Mouse (Mus musculus): ENCODE measurements around the gene Pnmt. TPM values are rescaled to one million over a fixed set of nuclear protein-coding genes. Genes with fewer than 3 reads are reported as not detected.

Pnmt gene
- polyA plus RNA-seq, 1 experiment from 2014 or later, result 0.54 TPM

DNA sequence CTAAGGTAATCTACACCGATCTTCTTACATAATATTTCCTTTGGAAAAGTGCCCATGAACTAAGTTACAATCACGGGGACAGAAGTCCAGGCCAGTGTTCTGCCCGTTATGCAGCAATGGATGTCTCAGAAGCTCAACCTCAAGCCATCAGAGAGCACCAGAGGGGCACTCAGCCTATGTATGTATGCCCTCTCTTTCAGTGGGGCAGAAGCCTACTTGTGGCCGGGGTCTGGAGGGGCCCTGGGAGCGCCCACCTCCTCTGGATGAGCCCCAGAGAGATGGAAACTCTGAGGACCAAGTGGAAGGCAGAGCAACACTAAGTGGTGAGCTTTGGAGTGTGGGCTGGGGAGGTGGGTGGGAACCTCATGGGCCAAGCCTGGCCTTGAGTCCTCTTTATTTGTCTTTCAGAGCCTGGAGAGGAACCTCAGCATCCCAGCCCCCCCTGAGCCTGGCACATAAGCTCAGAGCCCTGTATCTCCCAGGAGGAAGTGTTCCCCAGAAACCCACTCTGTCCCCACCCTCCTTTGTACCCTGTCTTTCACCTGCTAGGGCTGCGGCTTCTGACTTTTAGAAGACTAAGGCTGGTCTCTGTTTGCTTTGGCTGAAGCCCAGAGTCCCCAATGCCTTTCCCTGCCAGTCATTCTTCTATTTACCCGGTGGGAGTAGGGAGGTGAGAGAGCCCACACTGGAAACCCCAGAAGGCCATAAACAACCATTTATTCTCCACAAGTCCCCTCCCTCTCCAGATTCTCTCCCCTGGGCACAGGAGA, 29.4 kb upstream of the Pnmt start:
- Histone ChIP-seq H3K9me3 (ENCODE audit: control insufficient read depth, low read length) (no peaks in the 10 kb centered on the region), H3K27me3 (ENCODE audit: control insufficient read depth, insufficient read depth, low read length) (peaks cover 15% of the 10 kb centered on the region), H3K27ac (ENCODE audit: low read depth, low read length) (no peak overlapping the region), H3K9ac (ENCODE audit: low read depth, low read length) (no peak overlapping the region), H3K4me3 (ENCODE audit: low read depth, low read length) (no peak overlapping the region), H3K4me2 (replicated peaks; ENCODE audit: low read depth, low read length) (no peak overlapping the region), H3K4me1 (replicated peaks; ENCODE audit: control insufficient read depth, insufficient read depth, low read length) (peaks cover 19% of the 10 kb centered on the region), H3K36me3 (ENCODE audit: control insufficient read depth, insufficient read depth, low read length) (no peaks in the 10 kb centered on the region)
- ATAC-seq (ENCODE audit: low FRiP score) (no peak), DNase-seq (ENCODE audit: low spot score) (no peak)
- 85% methylated on average over 7 of the region's 7 CpGs for WGBS

DNA sequence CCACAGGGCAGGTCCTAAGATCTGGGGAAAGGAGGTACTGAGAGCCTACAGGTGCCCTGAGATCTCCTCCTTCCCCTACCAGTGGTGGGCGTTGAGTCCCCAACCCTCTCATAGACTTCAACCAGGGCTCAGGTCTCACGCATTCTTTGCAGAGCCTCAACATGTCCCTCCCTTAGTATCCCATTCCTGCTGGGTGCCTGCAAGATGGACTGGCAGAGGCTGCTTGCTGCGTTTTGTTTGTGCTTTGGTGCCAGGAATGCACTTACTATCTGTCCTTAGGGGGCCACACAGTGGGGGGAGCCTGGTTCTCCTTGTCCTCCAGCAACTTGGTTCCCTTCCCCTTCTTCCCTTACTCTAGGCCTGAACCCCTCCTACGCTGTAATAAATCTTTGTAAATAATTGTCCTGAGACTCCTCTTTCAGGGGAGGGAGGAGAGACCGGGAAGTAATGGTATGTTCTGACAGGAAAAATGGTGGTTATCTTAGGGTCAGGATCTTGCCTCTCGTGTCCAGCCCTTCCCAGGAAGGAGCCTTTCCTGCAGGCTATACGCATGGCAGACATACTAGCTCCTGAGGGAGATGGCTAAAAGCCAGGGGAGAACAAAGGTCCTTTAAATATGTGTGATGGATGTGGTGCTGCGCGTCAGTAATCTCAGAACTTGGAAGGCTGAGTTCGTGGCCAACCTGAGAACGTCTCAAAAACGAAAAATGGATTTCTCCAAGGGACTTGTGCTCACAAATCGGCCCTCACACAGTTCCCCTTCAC, 28.7 kb upstream of the Pnmt start:
- ATAC-seq (ENCODE audit: low FRiP score) (0 out of 2 replicates have a peak, but pooled peaks have one; percentile 21), DNase-seq (ENCODE audit: low spot score) (no peak)
- Histone ChIP-seq H3K9ac (ENCODE audit: low read depth, low read length) (peak overlapping the region; percentile 15; the same call in 1 of the 2 replicates), H3K4me1 (replicated peaks; ENCODE audit: control insufficient read depth, insufficient read depth, low read length) (peaks cover 24% of the 10 kb centered on the region), H3K27me3 (ENCODE audit: control insufficient read depth, insufficient read depth, low read length) (peaks cover 8% of the 10 kb centered on the region), H3K4me2 (replicated peaks; ENCODE audit: low read depth, low read length) (peak overlapping the region; percentile 65), H3K4me3 (ENCODE audit: low read depth, low read length) (peak overlapping the region; percentile 58), H3K36me3 (ENCODE audit: control insufficient read depth, insufficient read depth, low read length) (no peaks in the 10 kb centered on the region), H3K9me3 (ENCODE audit: control insufficient read depth, low read length) (no peaks in the 10 kb centered on the region), H3K27ac (ENCODE audit: low read depth, low read length) (peak overlapping the region; percentile 65; the same call in 1 of the 2 replicates)
- 12% methylated on average over 13 of the region's 13 CpGs for WGBS

DNA sequence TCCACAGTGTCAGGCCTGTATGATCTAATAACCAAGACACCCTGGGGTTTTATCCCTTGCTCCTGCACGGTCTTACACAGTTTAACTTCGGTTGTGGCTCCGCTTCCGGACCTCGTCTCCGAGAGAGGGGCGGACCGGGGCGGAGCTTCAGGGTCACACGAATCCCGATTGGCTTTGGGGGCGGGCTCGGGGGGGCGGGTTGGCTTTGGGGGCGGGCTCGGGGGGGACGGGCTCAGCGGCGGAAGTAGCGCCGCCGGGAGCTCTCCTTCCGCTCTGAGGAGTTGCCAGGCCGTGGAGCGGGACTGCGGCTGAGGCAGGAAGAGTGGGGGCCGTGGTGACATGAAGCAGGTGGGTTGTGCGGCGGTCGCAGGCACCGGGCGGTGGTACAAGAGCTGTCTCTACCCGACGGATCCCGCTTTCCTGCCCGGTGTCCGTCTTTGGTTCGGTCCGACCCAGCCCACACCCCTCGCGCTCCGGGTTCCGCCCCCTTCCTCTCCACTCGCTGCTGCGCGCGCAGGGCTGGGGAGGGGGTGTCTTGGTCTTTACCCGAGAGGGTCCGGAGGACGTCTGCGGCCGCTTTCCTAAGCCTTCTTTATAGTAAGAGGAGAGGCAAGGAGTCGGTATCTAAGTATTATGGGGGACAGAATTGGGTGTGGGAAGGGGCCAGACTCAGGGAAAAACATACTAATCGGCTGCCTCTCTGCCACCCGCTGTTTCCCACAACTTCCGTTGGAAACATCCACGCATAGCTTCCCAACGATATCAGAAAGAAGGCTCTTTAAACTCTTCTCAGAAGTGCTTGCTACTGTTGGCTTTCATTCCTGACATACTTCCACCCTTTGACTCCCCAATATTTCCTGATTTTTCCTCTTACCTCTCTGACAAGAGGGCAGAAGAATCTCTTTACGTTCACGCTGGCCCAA, 27.8 kb upstream of the Pnmt start, which contains the start of gene Stard3:
TSS of gene Stard3 (plus strand) at position 208 of the 923 bp plus-strand sequence.
- H3K36me3 ChIP-seq (ENCODE audit: control insufficient read depth, insufficient read depth, low read length), result no peaks in the 10 kb centered on the region
- ATAC-seq (ENCODE audit: low FRiP score) (peak; percentile 84), DNase-seq (ENCODE audit: low spot score) (peak; percentile 92)
- H3K9ac ChIP-seq (ENCODE audit: low read depth, low read length), result peak within 1 kb of the TSS; percentile 17
- peaks cover 24% of the 10 kb centered on the region for H3K4me1 ChIP-seq (replicated peaks; ENCODE audit: control insufficient read depth, insufficient read depth, low read length)
- H3K4me3 ChIP-seq (ENCODE audit: low read depth, low read length), result peak within 1 kb of the TSS; percentile 58
- peaks cover 5% of the 10 kb centered on the region for H3K27me3 ChIP-seq (ENCODE audit: control insufficient read depth, insufficient read depth, low read length)
- H3K9me3 ChIP-seq (ENCODE audit: control insufficient read depth, low read length), result no peaks in the 10 kb centered on the region
- H3K4me2 ChIP-seq (replicated peaks; ENCODE audit: low read depth, low read length), result peak within 1 kb of the TSS; percentile 65
- WGBS, result under 1% methylated on average over 53 of the region's 60 CpGs
- H3K27ac ChIP-seq (ENCODE audit: low read depth, low read length), result peak within 1 kb of the TSS; percentile 65

DNA sequence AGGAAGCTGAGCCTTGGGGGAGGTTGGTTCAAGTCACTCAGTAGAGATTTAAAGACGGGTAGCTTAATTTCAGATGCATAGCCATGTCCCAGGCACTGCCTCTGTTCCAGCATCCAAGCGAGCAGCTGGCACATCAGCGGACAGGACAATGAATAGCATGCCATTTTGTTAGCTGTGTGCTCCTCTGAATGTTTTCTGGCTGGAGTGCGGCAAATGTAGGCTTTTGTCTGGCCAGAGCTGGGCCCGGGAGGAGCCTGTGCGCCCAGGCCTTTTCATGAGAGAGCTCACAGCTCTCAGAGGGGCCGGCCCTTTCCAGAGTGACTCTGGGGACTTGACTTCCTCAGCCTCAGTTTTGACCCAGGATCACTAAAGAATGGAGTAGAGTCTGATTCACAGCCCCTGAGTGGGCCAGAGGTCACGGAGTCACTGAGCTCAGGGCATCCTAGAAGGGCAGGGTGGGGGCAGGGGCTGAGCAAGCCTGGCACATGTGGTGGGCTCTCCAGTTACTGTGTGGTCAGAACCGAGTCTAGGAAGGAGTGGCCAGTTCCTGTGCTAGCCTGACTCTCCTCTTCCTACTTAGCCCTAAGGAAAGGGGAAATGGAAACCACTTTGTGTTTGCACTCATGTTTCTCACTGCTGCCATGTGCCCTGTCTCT, 25.3 kb upstream of the Pnmt start:
- Histone ChIP-seq H3K27me3 (ENCODE audit: control insufficient read depth, insufficient read depth, low read length) (no peaks in the 10 kb centered on the region), H3K27ac (ENCODE audit: low read depth, low read length) (peak overlapping the region; percentile 73), H3K9ac (ENCODE audit: low read depth, low read length) (peak overlapping the region; percentile 32; the same call in 1 of the 2 replicates), H3K4me2 (replicated peaks; ENCODE audit: low read depth, low read length) (peak overlapping the region; percentile 24), H3K4me1 (replicated peaks; ENCODE audit: control insufficient read depth, insufficient read depth, low read length) (peaks cover 24% of the 10 kb centered on the region), H3K9me3 (ENCODE audit: control insufficient read depth, low read length) (no peaks in the 10 kb centered on the region), H3K36me3 (ENCODE audit: control insufficient read depth, insufficient read depth, low read length) (no peaks in the 10 kb centered on the region), H3K4me3 (ENCODE audit: low read depth, low read length) (no peak overlapping the region; the same call in 1 of the 2 replicates)
- 23% methylated on average over 9 of the region's 9 CpGs for WGBS
- DNase-seq (ENCODE audit: low spot score), result no peak
- peak; percentile 30; the same call in 1 of the 2 replicates for ATAC-seq (ENCODE audit: low FRiP score)

DNA sequence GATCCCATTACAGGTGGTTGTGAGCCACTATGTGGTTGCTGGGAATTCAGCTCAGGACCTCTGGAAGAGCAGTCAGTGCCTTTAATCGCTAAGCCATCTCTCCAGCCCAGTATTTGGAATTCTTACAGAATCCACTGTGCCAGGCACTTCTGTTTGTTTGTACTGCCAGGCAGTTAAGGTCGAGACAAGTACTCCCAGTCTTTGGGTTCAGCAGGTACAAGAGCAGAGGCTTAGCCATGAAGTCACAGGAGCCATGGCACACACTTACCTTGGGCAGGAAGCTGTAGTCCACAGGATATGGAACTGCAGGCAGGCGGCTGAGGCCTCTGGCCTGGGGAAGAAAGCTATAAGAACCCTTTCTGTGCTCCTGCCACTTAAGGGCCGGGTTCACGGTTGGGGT, 22.4 kb upstream of the Pnmt start:
- no peaks in the 10 kb centered on the region for H3K9me3 ChIP-seq (ENCODE audit: control insufficient read depth, low read length)
- ATAC-seq (ENCODE audit: low FRiP score) (no peak), DNase-seq (ENCODE audit: low spot score) (no peak)
- H3K27ac ChIP-seq (ENCODE audit: low read depth, low read length), result no peak overlapping the region
- H3K4me3 ChIP-seq (ENCODE audit: low read depth, low read length), result no peak overlapping the region
- no peak overlapping the region for H3K4me2 ChIP-seq (replicated peaks; ENCODE audit: low read depth, low read length)
- WGBS, result 90% methylated on average over 5 of the region's 5 CpGs
- H3K36me3 ChIP-seq (ENCODE audit: control insufficient read depth, insufficient read depth, low read length), result no peaks in the 10 kb centered on the region
- H3K9ac ChIP-seq (ENCODE audit: low read depth, low read length), result no peak overlapping the region
- H3K27me3 ChIP-seq (ENCODE audit: control insufficient read depth, insufficient read depth, low read length), result no peaks in the 10 kb centered on the region
- peaks cover 24% of the 10 kb centered on the region for H3K4me1 ChIP-seq (replicated peaks; ENCODE audit: control insufficient read depth, insufficient read depth, low read length)

DNA sequence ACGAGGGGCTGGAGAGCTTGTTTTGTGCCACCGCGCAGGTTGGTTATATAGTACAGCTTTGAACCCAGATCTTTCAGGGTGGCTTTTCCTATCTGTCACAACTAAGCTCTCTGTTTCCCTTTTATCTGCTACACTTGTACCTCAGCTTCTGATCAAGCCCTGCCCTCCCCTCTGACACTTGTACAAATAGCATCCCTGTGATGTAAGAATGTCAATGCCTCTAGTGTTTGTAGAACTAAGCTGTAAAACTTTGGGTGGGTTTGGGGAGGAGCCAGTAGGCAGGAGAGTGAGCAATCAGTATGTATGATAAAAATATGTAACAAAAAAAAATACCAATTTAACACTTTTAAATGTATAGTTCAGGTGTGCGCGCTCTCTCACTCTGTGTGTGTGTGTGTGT, 21.8 kb upstream of the Pnmt start:
- Histone ChIP-seq H3K27ac (ENCODE audit: low read depth, low read length) (no peak overlapping the region), H3K4me3 (ENCODE audit: low read depth, low read length) (no peak overlapping the region), H3K36me3 (ENCODE audit: control insufficient read depth, insufficient read depth, low read length) (no peaks in the 10 kb centered on the region), H3K9me3 (ENCODE audit: control insufficient read depth, low read length) (no peaks in the 10 kb centered on the region), H3K4me1 (replicated peaks; ENCODE audit: control insufficient read depth, insufficient read depth, low read length) (peaks cover 20% of the 10 kb centered on the region), H3K4me2 (replicated peaks; ENCODE audit: low read depth, low read length) (no peak overlapping the region), H3K27me3 (ENCODE audit: control insufficient read depth, insufficient read depth, low read length) (no peaks in the 10 kb centered on the region), H3K9ac (ENCODE audit: low read depth, low read length) (no peak overlapping the region)
- 93% methylated on average over 5 of the region's 5 CpGs for WGBS
- ATAC-seq (ENCODE audit: low FRiP score) (no peak), DNase-seq (ENCODE audit: low spot score) (no peak)

DNA sequence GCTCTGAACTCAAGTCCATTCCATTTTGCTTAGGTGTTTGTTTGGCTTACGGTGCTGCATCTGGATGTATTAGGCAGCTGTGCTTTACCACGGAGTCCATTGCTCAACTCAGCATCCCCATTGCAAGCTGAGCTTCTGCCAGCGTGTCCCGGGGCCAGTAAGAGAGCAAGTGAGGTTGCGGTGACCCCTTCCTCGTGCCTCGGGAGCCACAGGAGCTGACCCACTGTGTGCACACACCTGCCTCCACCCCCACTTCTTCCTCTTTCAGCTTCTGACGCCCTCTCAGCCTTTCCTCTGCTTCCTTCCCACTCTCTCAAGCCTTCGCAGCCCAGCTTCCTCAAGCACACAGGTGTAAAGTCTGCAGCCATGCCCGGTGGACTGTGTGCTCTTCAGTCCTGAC, 20.0 kb upstream of the Pnmt start:
- H3K4me1 ChIP-seq (replicated peaks; ENCODE audit: control insufficient read depth, insufficient read depth, low read length), result peaks cover 17% of the 10 kb centered on the region
- DNase-seq (ENCODE audit: low spot score) (no peak), ATAC-seq (ENCODE audit: low FRiP score) (no peak)
- H3K27me3 ChIP-seq (ENCODE audit: control insufficient read depth, insufficient read depth, low read length), result no peaks in the 10 kb centered on the region
- H3K27ac ChIP-seq (ENCODE audit: low read depth, low read length), result no peak overlapping the region
- no peaks in the 10 kb centered on the region for H3K36me3 ChIP-seq (ENCODE audit: control insufficient read depth, insufficient read depth, low read length)
- H3K9me3 ChIP-seq (ENCODE audit: control insufficient read depth, low read length), result no peaks in the 10 kb centered on the region
- WGBS, result 78% methylated on average over 10 of the region's 10 CpGs
- H3K9ac ChIP-seq (ENCODE audit: low read depth, low read length), result no peak overlapping the region
- no peak overlapping the region for H3K4me3 ChIP-seq (ENCODE audit: low read depth, low read length)
- no peak overlapping the region for H3K4me2 ChIP-seq (replicated peaks; ENCODE audit: low read depth, low read length)
